Mouse (Mus musculus): Measurements from ENCODE around the gene Ifitm6. TPM values are rescaled to one million over a fixed set of nuclear protein-coding genes. Genes with fewer than 3 reads are reported as not detected.

Ifitm6 gene
- polyA plus RNA-seq, 1 experiment, result 5.9 TPM

- TF ChIP-seq POLR2A (IDR thresholded peaks at IDR 0.05; ENCODE audit: control insufficient read depth, extremely low read depth, insufficient read depth, low read length, poor library complexity) (no peak), CTCF (IDR thresholded peaks at IDR 0.05; ENCODE audit: borderline replicate concordance, control insufficient read depth, extremely low read depth, insufficient read depth, low read length, poor library complexity) (peak; percentile 89)
- H3K4me1 ChIP-seq (replicated peaks; ENCODE audit: control insufficient read depth, insufficient read depth, low read length), result peaks cover 26% of the 10 kb centered on the region
- no peak overlapping the region for H3K27ac ChIP-seq (ENCODE audit: control insufficient read depth, insufficient read depth, low read length)
- H3K4me3 ChIP-seq (ENCODE audit: control insufficient read depth, insufficient read depth, low read length), result no peak overlapping the region
- peak; percentile 73 for DNase-seq
- no peaks in the 10 kb centered on the region for H3K36me3 ChIP-seq (ENCODE audit: control insufficient read depth, insufficient read depth, low read length)
- no peaks in the 10 kb centered on the region for H3K27me3 ChIP-seq (ENCODE audit: control insufficient read depth, insufficient read depth, low read length)
- WGBS, result 9% methylated on average over 20 of the region's 20 CpGs
Measured at GRCm38 (mm10) chr7:141008938-141009660, 8.6 kb downstream of the Ifitm6 start.

- TF ChIP-seq POLR2A (IDR thresholded peaks at IDR 0.05; ENCODE audit: control insufficient read depth, extremely low read depth, insufficient read depth, low read length, poor library complexity) (no peak), CTCF (IDR thresholded peaks at IDR 0.05; ENCODE audit: borderline replicate concordance, control insufficient read depth, extremely low read depth, insufficient read depth, low read length, poor library complexity) (no peak)
- DNase-seq, result no peak
- Histone ChIP-seq H3K27ac (ENCODE audit: control insufficient read depth, insufficient read depth, low read length) (no peak overlapping the region), H3K4me1 (replicated peaks; ENCODE audit: control insufficient read depth, insufficient read depth, low read length) (peaks cover 26% of the 10 kb centered on the region), H3K27me3 (ENCODE audit: control insufficient read depth, insufficient read depth, low read length) (no peaks in the 10 kb centered on the region), H3K36me3 (ENCODE audit: control insufficient read depth, insufficient read depth, low read length) (no peaks in the 10 kb centered on the region), H3K4me3 (ENCODE audit: control insufficient read depth, insufficient read depth, low read length) (no peak overlapping the region)
- WGBS, result 17% methylated on average over 7 of the region's 7 CpGs
Measured at GRCm38 (mm10) chr7:141008312-141008761, 9.4 kb downstream of the Ifitm6 start.

- DNase-seq, result no peak
- Histone ChIP-seq H3K4me1 (replicated peaks; ENCODE audit: control insufficient read depth, insufficient read depth, low read length) (peaks cover 26% of the 10 kb centered on the region), H3K4me3 (ENCODE audit: control insufficient read depth, insufficient read depth, low read length) (no peak overlapping the region), H3K27me3 (ENCODE audit: control insufficient read depth, insufficient read depth, low read length) (no peaks in the 10 kb centered on the region), H3K36me3 (ENCODE audit: control insufficient read depth, insufficient read depth, low read length) (no peaks in the 10 kb centered on the region), H3K27ac (ENCODE audit: control insufficient read depth, insufficient read depth, low read length) (no peak overlapping the region)
- TF ChIP-seq POLR2A (IDR thresholded peaks at IDR 0.05; ENCODE audit: control insufficient read depth, extremely low read depth, insufficient read depth, low read length, poor library complexity) (no peak), CTCF (IDR thresholded peaks at IDR 0.05; ENCODE audit: borderline replicate concordance, control insufficient read depth, extremely low read depth, insufficient read depth, low read length, poor library complexity) (no peak)
- WGBS, result 83% methylated on average over 5 of the region's 5 CpGs
Measured at GRCm38 (mm10) chr7:141006914-141007313, 10.8 kb downstream of the Ifitm6 start.

- Histone ChIP-seq H3K36me3 (ENCODE audit: control insufficient read depth, insufficient read depth, low read length) (no peaks in the 10 kb centered on the region), H3K27ac (ENCODE audit: control insufficient read depth, insufficient read depth, low read length) (no peak overlapping the region), H3K27me3 (ENCODE audit: control insufficient read depth, insufficient read depth, low read length) (no peaks in the 10 kb centered on the region), H3K4me1 (replicated peaks; ENCODE audit: control insufficient read depth, insufficient read depth, low read length) (peaks cover 24% of the 10 kb centered on the region), H3K4me3 (ENCODE audit: control insufficient read depth, insufficient read depth, low read length) (no peak overlapping the region)
- TF ChIP-seq CTCF (IDR thresholded peaks at IDR 0.05; ENCODE audit: borderline replicate concordance, control insufficient read depth, extremely low read depth, insufficient read depth, low read length, poor library complexity), result no peak
- no peak for TF ChIP-seq POLR2A (IDR thresholded peaks at IDR 0.05; ENCODE audit: control insufficient read depth, extremely low read depth, insufficient read depth, low read length, poor library complexity)
- DNase-seq, result no peak
- 9% methylated on average over 6 of the region's 6 CpGs for WGBS
Measured at GRCm38 (mm10) chr7:141006446-141006845, 11.3 kb downstream of the Ifitm6 start.

- no peak for DNase-seq
- WGBS, result 96% methylated on average over 5 of the region's 5 CpGs
Measured at GRCm38 (mm10) chr7:141003248-141004010, 14.3 kb downstream of the Ifitm6 start.

GRCm38 (mm10) chr7:141000881-141001708, 16.6 kb downstream of the Ifitm6 start:
- no peak overlapping the region for H3K4me3 ChIP-seq (ENCODE audit: control insufficient read depth, insufficient read depth, low read length)
- no peak overlapping the region for H3K27ac ChIP-seq (ENCODE audit: control insufficient read depth, insufficient read depth, low read length)
- H3K4me1 ChIP-seq (replicated peaks; ENCODE audit: control insufficient read depth, insufficient read depth, low read length), result no peaks in the 10 kb centered on the region
- H3K27me3 ChIP-seq (ENCODE audit: control insufficient read depth, insufficient read depth, low read length), result no peaks in the 10 kb centered on the region
- TF ChIP-seq POLR2A (IDR thresholded peaks at IDR 0.05; ENCODE audit: control insufficient read depth, extremely low read depth, insufficient read depth, low read length, poor library complexity), result no peak
- TF ChIP-seq CTCF (IDR thresholded peaks at IDR 0.05; ENCODE audit: borderline replicate concordance, control insufficient read depth, extremely low read depth, insufficient read depth, low read length, poor library complexity), result no peak
- WGBS, result 89% methylated on average over 15 of the region's 15 CpGs
- H3K36me3 ChIP-seq (ENCODE audit: control insufficient read depth, insufficient read depth, low read length), result no peaks in the 10 kb centered on the region
- no peak for DNase-seq

More at GRCm38 (mm10) chr7:141003248-141004010, 14.3 kb downstream of the Ifitm6 start:
- no peaks in the 10 kb centered on the region for H3K27me3 ChIP-seq (ENCODE audit: control insufficient read depth, insufficient read depth, low read length)
- H3K4me1 ChIP-seq (replicated peaks; ENCODE audit: control insufficient read depth, insufficient read depth, low read length), result no peaks in the 10 kb centered on the region
- H3K27ac ChIP-seq (ENCODE audit: control insufficient read depth, insufficient read depth, low read length), result no peak overlapping the region
- no peaks in the 10 kb centered on the region for H3K36me3 ChIP-seq (ENCODE audit: control insufficient read depth, insufficient read depth, low read length)
- no peak overlapping the region for H3K4me3 ChIP-seq (ENCODE audit: control insufficient read depth, insufficient read depth, low read length)
- TF ChIP-seq CTCF (IDR thresholded peaks at IDR 0.05; ENCODE audit: borderline replicate concordance, control insufficient read depth, extremely low read depth, insufficient read depth, low read length, poor library complexity) (no peak), POLR2A (IDR thresholded peaks at IDR 0.05; ENCODE audit: control insufficient read depth, extremely low read depth, insufficient read depth, low read length, poor library complexity) (no peak)
